Mouse (Mus musculus) intestine, postnatal 0 days (tissue): ENCODE data around the gene Meis1. TPM values are rescaled to one million over a fixed set of nuclear protein-coding genes. Genes with fewer than 3 reads are reported as not detected.

Experiments
- ATAC-seq: fragments of 200-750 bp; cut with Nextera tagmentation; 2 replicates; pipeline ENCODE4 v1.8.0; 2017; ENCODE audit warnings: mild to moderate bottlenecking, moderate TSS enrichment, moderate library complexity
- H3K27ac ChIP-seq: fragments of 300-500 bp; sonication (generic); 2 replicates; pipeline ENCODE4 v1.5.1; 2014; ENCODE audit warnings: mild to moderate bottlenecking, low read depth, low read length, moderate library complexity
- H3K27me3 ChIP-seq: fragments of 300-500 bp; sonication (generic); replicated peaks from 2 replicates; pipeline ENCODE4 v1.6.1; 2014; ENCODE audit warnings: low read length, mixed read lengths; ENCODE audit not compliant: control insufficient read depth, insufficient read depth
- H3K36me3 ChIP-seq: fragments of 300-500 bp; sonication (generic); 2 replicates; pipeline ENCODE4 v1.6.1; 2014; ENCODE audit warnings: mild to moderate bottlenecking, moderate library complexity; ENCODE audit not compliant: control insufficient read depth, insufficient read depth
- H3K4me1 ChIP-seq: fragments of 300-500 bp; sonication (generic); replicated peaks from 2 replicates; pipeline ENCODE4 v1.6.1; 2014; ENCODE audit warnings: antibody characterized with exemption, low read length, mixed read lengths; ENCODE audit not compliant: control insufficient read depth, insufficient read depth
- H3K4me2 ChIP-seq: fragments of 300-500 bp; sonication (generic); replicated peaks from 2 replicates; pipeline ENCODE4 v1.6.1; 2014; ENCODE audit warnings: low read depth, mild to moderate bottlenecking, moderate library complexity
- H3K4me3 ChIP-seq: fragments of 300-500 bp; sonication (generic); 2 replicates; pipeline ENCODE4 v1.5.1; 2014; ENCODE audit warnings: low read depth, low read length
- H3K9ac ChIP-seq: fragments of 300-500 bp; sonication (generic); 2 replicates; pipeline ENCODE4 v1.6.1; 2014; ENCODE audit warnings: mild to moderate bottlenecking, low read depth, low read length
- H3K9me3 ChIP-seq: fragments of 300-500 bp; sonication (generic); 2 replicates; pipeline ENCODE4 v1.6.1; 2016; ENCODE audit warnings: mixed run types; ENCODE audit not compliant: control insufficient read depth
- CTCF ChIP-seq: sonication (generic); IDR thresholded peaks from 2 replicates; pipeline ENCODE4 v1.5.1; 2016; ENCODE audit warnings: low read depth, mild to moderate bottlenecking, control low read depth, antibody characterized with exemption, moderate library complexity
- WGBS: fragments of 180-500 bp; shearing (Covaris S2); extraction: QIAGEN DNeasy Blood & Tissue Kit; methylation state at CpG from one replicate; pipeline ENCODE4 v1.1.7; 2014; 5-methylcytosine and 5-hydroxymethylcytosine counted together
- polyA plus RNA-seq: library from polyadenylated mRNA; unstranded; fragments of >200 nt; fragmentation: Nextera tagmentation; extraction: Ambion mirVana; gene quantifications from 2 replicates; pipeline ENCODE4 v1.2.1, GENCODE M21; 2015

Meis1 gene
- polyA plus RNA-seq, 1 experiment from 2014 or later = 22.9 TPM

- 61% methylated on average over 2 of the region's 2 CpGs for WGBS
- Histone ChIP-seq H3K4me1 (no peaks in the 10 kb centered on the region), H3K27me3 (no peaks in the 10 kb centered on the region), H3K4me3 (no peak overlapping the region), H3K9me3 (no peaks in the 10 kb centered on the region), H3K36me3 (peaks cover 7% of the 10 kb centered on the region; the same call in 1 of the 2 replicates), H3K4me2 (peak overlapping the region; percentile 59), H3K9ac (no peak overlapping the region), H3K27ac (no peak overlapping the region; the same call in 1 of the 2 replicates)
- TF ChIP-seq CTCF = no peak
- ATAC-seq = no peak
These were observed 6.8 kb downstream of the Meis1 start for GRCm38 (mm10) chr11:19012001-19012400.

GRCm38 (mm10) chr11:19011108-19011805 lies 7.5 kb downstream of the Meis1 start:
- ATAC-seq = no peak
- H3K27ac ChIP-seq = no peak overlapping the region

GRCm38 (mm10) chr11:19010396-19010811 lies 8.4 kb downstream of the Meis1 start:
- Histone ChIP-seq H3K27me3 (no peaks in the 10 kb centered on the region), H3K4me1 (no peaks in the 10 kb centered on the region), H3K9me3 (no peaks in the 10 kb centered on the region), H3K4me3 (peak overlapping the region; percentile 30), H3K4me2 (peak overlapping the region; percentile 59), H3K27ac (no peak overlapping the region; the same call in 1 of the 2 replicates), H3K9ac (peak overlapping the region; percentile 46; the same call in 1 of the 2 replicates), H3K36me3 (peaks cover 7% of the 10 kb centered on the region; the same call in 1 of the 2 replicates)
- WGBS = 55% methylated on average over 14 of the region's 14 CpGs
- ATAC-seq = no peak
- no peak for TF ChIP-seq CTCF

More at GRCm38 (mm10) chr11:19011108-19011805, 7.5 kb downstream of the Meis1 start:
- Histone ChIP-seq H3K4me1 (no peaks in the 10 kb centered on the region), H3K36me3 (peaks cover 7% of the 10 kb centered on the region; the same call in 1 of the 2 replicates), H3K9me3 (no peaks in the 10 kb centered on the region), H3K27me3 (no peaks in the 10 kb centered on the region), H3K4me2 (peak overlapping the region; percentile 59), H3K4me3 (0 out of 2 replicates have a peak overlapping the region, but pooled peaks have one; percentile 30), H3K9ac (peak overlapping the region; percentile 46; the same call in 1 of the 2 replicates)
- no peak for TF ChIP-seq CTCF
- WGBS = 59% methylated on average over 9 of the region's 9 CpGs

GRCm38 (mm10) chr11:19009536-19010395 lies 9.0 kb downstream of the Meis1 start:
- no peaks in the 10 kb centered on the region for H3K9me3 ChIP-seq
- peaks cover 7% of the 10 kb centered on the region; the same call in 1 of the 2 replicates for H3K36me3 ChIP-seq
- H3K27ac ChIP-seq = peak overlapping the region; percentile 35; the same call in 1 of the 2 replicates
- peak overlapping the region; percentile 46; the same call in 1 of the 2 replicates for H3K9ac ChIP-seq
- H3K4me3 ChIP-seq = peak overlapping the region; percentile 30
- H3K27me3 ChIP-seq = no peaks in the 10 kb centered on the region
- ATAC-seq = no peak
- no peaks in the 10 kb centered on the region for H3K4me1 ChIP-seq
- WGBS = 63% methylated on average over 17 of the region's 17 CpGs
- TF ChIP-seq CTCF = no peak
- H3K4me2 ChIP-seq = peak overlapping the region; percentile 59

GRCm38 (mm10) chr11:19008610-19009384 lies 10.0 kb downstream of the Meis1 start:
- H3K9me3 ChIP-seq = no peaks in the 10 kb centered on the region
- H3K36me3 ChIP-seq = peaks cover 7% of the 10 kb centered on the region; the same call in 1 of the 2 replicates
- peak overlapping the region; percentile 41 for H3K27ac ChIP-seq
- no peak for TF ChIP-seq CTCF
- H3K27me3 ChIP-seq = no peaks in the 10 kb centered on the region
- WGBS = 63% methylated on average over 13 of the region's 13 CpGs
- peak overlapping the region; percentile 34; the same call in 1 of the 2 replicates for H3K9ac ChIP-seq
- no peaks in the 10 kb centered on the region for H3K4me1 ChIP-seq
- no peak for ATAC-seq
- peak overlapping the region; percentile 59 for H3K4me2 ChIP-seq
- H3K4me3 ChIP-seq = peak overlapping the region; percentile 18
